Mouse (Mus musculus): ENCODE measurements at regions not wholly inside any gene's neighbourhood (a gene's known extent, or its start where the extent isn't known, plus 50 kb on each side); places are given as distances from the start of the nearest gene placed in this dataset.
A peak's percentile ranks its signal among the peaks of the same experiment; 100 is the strongest.
"Not testable (repeated sequence)": the region's sequence is repeated elsewhere in the genome, so short reads cannot be mapped to it uniquely, and the experiment has no call there.

GRCm38 (mm10) chr14:120826187-120826586 lies 84.8 kb upstream of the Ipo5 start:
- DNase-seq (ENCODE audit: low spot score in 2 of 2) = no peak

GRCm38 (mm10) chr14:120830389-120830835 lies 80.6 kb upstream of the Ipo5 start:
- DNase-seq (ENCODE audit: low spot score in 2 of 2) = not testable (repeated sequence)

GRCm38 (mm10) chr14:120831397-120831796 lies 79.6 kb upstream of the Ipo5 start:
- no peak for DNase-seq (ENCODE audit: low spot score in 2 of 2)

- DNase-seq (ENCODE audit: low spot score in 2 of 2) = peak; percentile 76 to 90
Observed at GRCm38 (mm10) chr14:120831847-120832613, 79.0 kb upstream of the Ipo5 start.

GRCm38 (mm10) chr14:120834821-120835220 lies 76.2 kb upstream of the Ipo5 start:
- no peak for DNase-seq (ENCODE audit: low spot score in 2 of 2)

- no peak for DNase-seq (ENCODE audit: low spot score in 2 of 2)
Observed at GRCm38 (mm10) chr14:120835758-120836157, 75.3 kb upstream of the Ipo5 start.

- DNase-seq (ENCODE audit: low spot score in 2 of 2) = no peak
Observed at GRCm38 (mm10) chr14:120836535-120837316, 74.3 kb upstream of the Ipo5 start.

- DNase-seq (ENCODE audit: low spot score in 2 of 2) = no peak
Observed at GRCm38 (mm10) chr14:120840900-120841299, 70.1 kb upstream of the Ipo5 start.

- no peak for DNase-seq (ENCODE audit: low spot score in 2 of 2)
Observed at GRCm38 (mm10) chr14:120841311-120841710, 69.7 kb upstream of the Ipo5 start.

GRCm38 (mm10) chr14:120845172-120845571 lies 65.9 kb upstream of the Ipo5 start:
- DNase-seq (ENCODE audit: low spot score in 2 of 2) = no peak

GRCm38 (mm10) chr14:120846073-120846850 lies 64.8 kb upstream of the Ipo5 start:
- DNase-seq (ENCODE audit: low spot score in 2 of 2) = no peak

- DNase-seq (ENCODE audit: low spot score in 2 of 2) = no peak
Observed at GRCm38 (mm10) chr14:120847006-120847405, 64.0 kb upstream of the Ipo5 start.

- no peak for DNase-seq (ENCODE audit: low spot score in 2 of 2)
Observed at GRCm38 (mm10) chr14:120848083-120848951, 62.7 kb upstream of the Ipo5 start.

- DNase-seq (ENCODE audit: low spot score in 2 of 2) = no peak
Observed at GRCm38 (mm10) chr14:120849159-120849558, 61.9 kb upstream of the Ipo5 start.

GRCm38 (mm10) chr14:120853643-120854042 lies 57.4 kb upstream of the Ipo5 start:
- DNase-seq (ENCODE audit: low spot score in 2 of 2) = no peak

- DNase-seq (ENCODE audit: low spot score in 2 of 2) = no peak
Observed at GRCm38 (mm10) chr14:120854559-120854958, 56.5 kb upstream of the Ipo5 start.

- no peak for DNase-seq (ENCODE audit: low spot score in 2 of 2)
Observed at GRCm38 (mm10) chr14:120855181-120855580, 55.8 kb upstream of the Ipo5 start.

All from cerebellum, postnatal 4 days (tissue).